8 mouse cellular contexts compared by ENCODE assay signal in the genomic region with DNA sequence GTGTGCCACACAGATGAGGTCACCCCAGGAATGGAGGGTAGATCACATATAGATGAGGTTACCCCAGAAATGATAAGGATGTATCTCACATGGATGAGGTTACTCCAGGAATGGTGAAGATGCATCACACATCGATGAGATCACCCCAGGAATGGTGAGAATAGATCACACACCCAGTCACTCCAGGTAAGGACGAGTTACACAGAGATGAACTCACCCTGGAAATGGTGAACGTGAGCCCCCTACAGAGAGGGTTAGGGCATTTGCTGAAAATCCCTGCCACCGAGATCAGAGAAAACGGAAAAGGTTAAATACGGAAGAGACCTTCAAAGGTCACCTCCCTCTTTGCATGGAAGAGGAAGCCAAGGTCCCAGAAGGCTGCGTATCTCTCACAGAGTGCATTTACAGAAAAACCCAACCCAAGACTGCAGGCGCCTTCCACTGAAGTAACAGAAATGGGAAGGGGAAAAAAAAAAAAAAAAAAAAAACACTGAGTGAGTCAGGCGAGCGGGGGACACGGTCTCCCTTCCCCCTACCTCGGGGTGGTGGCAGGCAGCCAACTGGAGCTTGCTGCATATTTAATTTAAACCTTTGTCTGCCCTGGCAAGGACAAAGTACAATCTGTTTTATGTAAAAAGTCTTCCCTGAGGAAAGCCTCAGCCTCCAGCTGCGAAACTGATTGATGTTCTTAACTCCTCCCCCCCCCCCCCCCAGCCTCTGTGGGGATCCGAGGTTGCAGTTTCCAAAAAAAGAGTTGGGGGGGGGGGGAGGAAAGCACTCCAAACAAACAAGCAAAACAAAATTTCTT.
DNase-seq lines count a peak whose midpoint lies in the region; ATAC-seq and TF ChIP-seq lines count a peak whose summit lies in the region.

No protein-coding gene starts in this region.

- H3K4me2 ChIP-seq in intestine, postnatal 0 days (replicated peaks; ENCODE audit: low read depth) = peak overlapping the region; percentile 56

- WGBS in intestine, postnatal 0 days = 2% methylated on average over 14 of the region's 14 CpGs
- under 1% methylated on average over 14 of the region's 14 CpGs for WGBS in midbrain, embryonic 10.5 days

- peaks cover 6% of the 10 kb centered on the region; the same call in 1 of the 2 replicates for H3K4me1 ChIP-seq in intestine, postnatal 0 days (replicated peaks; ENCODE audit: control insufficient read depth, insufficient read depth, low read length)
- H3K4me1 ChIP-seq in midbrain, embryonic 10.5 days = peaks cover 42% of the 10 kb centered on the region

- no peaks in the 10 kb centered on the region for H3K9me3 ChIP-seq in intestine, postnatal 0 days (ENCODE audit: control insufficient read depth)
- no peaks in the 10 kb centered on the region for H3K9me3 ChIP-seq in midbrain, embryonic 10.5 days (replicated peaks)

- peak; percentile 32 to 47 for DNase-seq in spleen, adult 18-20 months
- no peak for DNase-seq in spleen, postnatal 14 days (ENCODE audit: low spot score in 2 of 2)
- DNase-seq in embryo, embryonic 9.5 days (ENCODE audit: extremely low spot score) = peak; percentile 77
- peak; percentile 98 for DNase-seq in heart, adult 11 months
- peak; percentile 99 for DNase-seq in left cerebral cortex, postnatal 4 days
- peak; percentile 70 for DNase-seq in midbrain, embryonic 10.5 days (ENCODE audit: low spot score)
- peak; percentile 92 for DNase-seq in right cerebral cortex, postnatal 4 days

- H3K27ac ChIP-seq in intestine, postnatal 0 days (ENCODE audit: low read depth, low read length) = peak overlapping the region; percentile 88
- H3K27ac ChIP-seq in midbrain, embryonic 10.5 days (replicated peaks) = peak overlapping the region; percentile 86

- H3K4me3 ChIP-seq in intestine, postnatal 0 days (ENCODE audit: low read depth, low read length) = peak overlapping the region; percentile 22
- peak overlapping the region; percentile 49 for H3K4me3 ChIP-seq in midbrain, embryonic 10.5 days

- intact Hi-C loops in left cerebral cortex, postnatal 4 days (cut with DNase I) = no loop called here

- peak; percentile 31 for ATAC-seq in intestine, postnatal 0 days

- H3K27me3 ChIP-seq in intestine, postnatal 0 days (replicated peaks; ENCODE audit: control insufficient read depth, insufficient read depth, low read length) = no peaks in the 10 kb centered on the region
- peaks cover 15% of the 10 kb centered on the region for H3K27me3 ChIP-seq in midbrain, embryonic 10.5 days (ENCODE audit: low read depth, poor library complexity, severe bottlenecking)

- peak; percentile 25; the same call in 1 of the 2 replicates for TF ChIP-seq CTCF in intestine, postnatal 0 days (IDR thresholded peaks at IDR 0.05; ENCODE audit: low read depth)

- peak overlapping the region; percentile 28; the same call in 1 of the 2 replicates for H3K9ac ChIP-seq in intestine, postnatal 0 days (ENCODE audit: low read depth, low read length)

- no peaks in the 10 kb centered on the region for H3K36me3 ChIP-seq in intestine, postnatal 0 days (ENCODE audit: control insufficient read depth, insufficient read depth)
- H3K36me3 ChIP-seq in midbrain, embryonic 10.5 days = no peaks in the 10 kb centered on the region

Comparison
In these comparisons a context has a peak if more than half of its experiments do, and no peak if none do; other contexts are left out.
1. DNase-seq: peak in spleen, adult 18-20 months (2 of 2), embryo, embryonic 9.5 days (single experiment), heart, adult 11 months (single experiment), left cerebral cortex, postnatal 4 days (single experiment), midbrain, embryonic 10.5 days (single experiment) and right cerebral cortex, postnatal 4 days (single experiment); none in spleen, postnatal 14 days (0 of 2).